Mouse (Mus musculus) MEL (cell line): ENCODE measurements around the gene Rgs6.

Experiments used
- CTCF ChIP-seq, 3 experiments: IDR thresholded peaks in 2 of 3; conservative IDR thresholded peaks in 1 of 3; 2 replicates each; pipeline ENCODE4 v1.5.1; 2011 to 2012; ENCODE audit warnings: low read length in 3 of 3, low read depth in 2 of 3, mild to moderate bottlenecking in 2 of 3, improper control_type of control experiment in 1 of 3, inconsistent platforms in 1 of 3, mixed read lengths in 1 of 3, moderate library complexity in 1 of 3; ENCODE audit not compliant: control insufficient read depth in 1 of 3, insufficient read depth in 1 of 3, poor library complexity in 1 of 3, severe bottlenecking in 1 of 3
- POLR2A ChIP-seq, 2 experiments: IDR thresholded peaks; 2 replicates each; pipeline ENCODE4 v1.6.1; 2011 to 2012; ENCODE audit warnings: low read length in 2 of 2, mild to moderate bottlenecking in 2 of 2, control low read depth in 1 of 2, improper control_type of control experiment in 1 of 2, low read depth in 1 of 2, moderate library complexity in 1 of 2; ENCODE audit not compliant: control insufficient read depth in 1 of 2, insufficient read depth in 1 of 2, poor library complexity in 1 of 2

GRCm38 (mm10) chr12:82920146-82920545, 332.1 kb downstream of the Rgs6 start:
- no peak for TF ChIP-seq POLR2A (IDR thresholded peaks at IDR 0.05; ENCODE audit: control insufficient read depth in 1 of 2, insufficient read depth in 1 of 2, low read depth in 1 of 2, low read length in 2 of 2, poor library complexity in 1 of 2)
- TF ChIP-seq CTCF (IDR thresholded peaks at IDR 0.05 in 2 of 3, conservative IDR thresholded peaks at IDR 0.05 in 1 of 3; ENCODE audit: control insufficient read depth in 1 of 3, insufficient read depth in 1 of 3, low read depth in 2 of 3, low read length in 3 of 3, poor library complexity in 1 of 3, severe bottlenecking in 1 of 3) = no peak
